Mouse (Mus musculus): ENCODE data around the gene Grk3. TPM values are rescaled to one million over a fixed set of nuclear protein-coding genes. Genes with fewer than 3 reads are reported as not detected.
A peak's percentile ranks its signal among the peaks of the same experiment; 100 is the strongest.

The Grk3 gene
- total RNA-seq (2021) = 10 to 100 TPM; 14.3 to 14.9 TPM
- long read RNA-seq, experiment 1, full-length matches to known transcripts = 2 of 7 reads
- long read RNA-seq, experiment 1, partial matches to known transcripts = 0 of 7 reads
- long read RNA-seq, experiment 1, other reads (novel, unspliced or antisense) = 5 of 7 reads
- long read RNA-seq, experiment 2, full-length matches to known transcripts = 3 of 5 reads
- long read RNA-seq, experiment 2, partial matches to known transcripts = 0 of 5 reads
- long read RNA-seq, experiment 2, other reads (novel, unspliced or antisense) = 2 of 5 reads

DNA sequence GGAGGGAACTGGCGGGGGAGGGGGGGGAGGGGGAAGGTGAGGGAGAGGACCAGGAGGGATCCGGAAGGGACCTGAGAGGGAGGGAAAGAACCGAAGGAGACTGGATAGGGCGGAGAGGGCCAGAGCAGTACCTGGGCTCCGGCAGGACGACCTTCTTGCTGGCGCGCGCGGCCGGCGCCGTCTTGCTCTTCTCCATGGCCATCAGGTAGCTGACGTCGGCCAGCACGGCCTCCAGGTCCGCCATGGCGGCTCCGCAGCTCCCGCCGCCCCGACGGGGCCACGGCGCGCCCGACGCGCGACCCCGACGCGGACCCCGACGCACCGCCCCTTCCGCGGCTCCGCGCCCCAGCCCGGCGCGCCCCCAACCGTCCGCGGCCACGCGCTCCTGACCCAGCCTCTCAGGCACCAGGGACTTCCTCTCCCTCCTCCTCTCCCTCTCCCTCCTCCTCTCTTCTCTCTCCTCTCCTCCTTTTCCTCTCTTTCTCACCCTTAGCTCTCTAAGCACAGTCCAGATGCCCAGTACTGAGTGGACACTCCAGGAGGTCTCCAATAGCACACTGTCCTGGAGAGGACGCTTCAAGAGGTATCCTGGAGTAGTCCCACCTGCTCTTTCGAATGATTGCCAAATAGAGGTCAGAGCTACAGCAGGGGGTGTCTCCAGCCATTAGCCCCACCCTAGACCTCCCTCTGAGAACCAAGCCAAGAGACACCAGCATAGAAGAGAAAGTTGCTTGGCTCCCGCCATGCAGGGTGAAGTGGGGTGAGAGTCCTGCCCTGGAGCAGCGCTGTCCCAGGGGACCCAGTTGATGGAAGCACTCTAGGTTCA lies at the start of gene Grk3:
Grk3 (minus strand) TSS at position 556 of the 826 bp plus-strand sequence.
- peak; percentile 61 to 69 for DNase-seq

DNA sequence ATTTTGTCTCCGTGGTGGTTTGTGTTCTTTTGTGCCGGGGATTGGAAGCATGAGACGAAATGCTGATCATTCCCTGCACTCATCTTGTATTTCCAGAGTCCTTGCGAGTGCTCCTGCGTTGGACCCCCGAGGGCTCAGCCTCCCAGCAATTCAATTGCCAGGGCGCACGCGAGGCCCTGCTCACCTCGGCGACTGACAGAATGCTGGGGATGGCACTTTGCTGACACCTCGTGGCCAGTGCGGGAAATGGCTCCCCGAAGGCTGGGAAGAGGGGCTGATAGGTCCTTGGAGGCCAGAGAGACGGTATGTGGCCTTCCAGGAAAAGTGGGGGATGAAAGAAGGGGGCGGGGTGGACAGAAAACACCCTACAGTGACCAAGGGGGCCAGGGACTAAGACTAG lies 38.7 kb upstream of the Grk3 start:
- DNase-seq = peak; percentile 83 to 84

- DNase-seq = no peak
Measured at GRCm38 (mm10) chr5:113050581-113051185, 35.1 kb upstream of the Grk3 start.

DNA sequence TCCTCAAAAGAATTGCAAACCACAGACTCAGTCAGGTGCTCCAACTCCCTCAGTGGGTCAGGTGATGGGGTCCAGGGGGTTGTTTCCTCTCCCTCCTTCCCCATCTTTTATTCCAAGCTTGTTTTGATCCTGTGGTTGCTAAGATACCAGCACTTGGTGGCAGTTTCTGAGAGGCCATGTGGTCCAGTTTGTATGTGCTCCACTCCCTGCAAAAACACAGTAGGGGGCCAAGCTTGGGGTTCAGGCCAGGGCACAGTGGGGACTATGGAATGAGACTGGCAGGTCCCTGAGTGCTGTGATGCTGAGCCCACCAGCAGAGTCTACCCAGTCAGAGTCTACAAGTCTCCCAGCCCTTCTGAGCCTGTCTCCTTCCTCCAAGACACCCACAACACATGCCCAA lies 34.3 kb upstream of the Grk3 start:
- no peak for DNase-seq

DNA sequence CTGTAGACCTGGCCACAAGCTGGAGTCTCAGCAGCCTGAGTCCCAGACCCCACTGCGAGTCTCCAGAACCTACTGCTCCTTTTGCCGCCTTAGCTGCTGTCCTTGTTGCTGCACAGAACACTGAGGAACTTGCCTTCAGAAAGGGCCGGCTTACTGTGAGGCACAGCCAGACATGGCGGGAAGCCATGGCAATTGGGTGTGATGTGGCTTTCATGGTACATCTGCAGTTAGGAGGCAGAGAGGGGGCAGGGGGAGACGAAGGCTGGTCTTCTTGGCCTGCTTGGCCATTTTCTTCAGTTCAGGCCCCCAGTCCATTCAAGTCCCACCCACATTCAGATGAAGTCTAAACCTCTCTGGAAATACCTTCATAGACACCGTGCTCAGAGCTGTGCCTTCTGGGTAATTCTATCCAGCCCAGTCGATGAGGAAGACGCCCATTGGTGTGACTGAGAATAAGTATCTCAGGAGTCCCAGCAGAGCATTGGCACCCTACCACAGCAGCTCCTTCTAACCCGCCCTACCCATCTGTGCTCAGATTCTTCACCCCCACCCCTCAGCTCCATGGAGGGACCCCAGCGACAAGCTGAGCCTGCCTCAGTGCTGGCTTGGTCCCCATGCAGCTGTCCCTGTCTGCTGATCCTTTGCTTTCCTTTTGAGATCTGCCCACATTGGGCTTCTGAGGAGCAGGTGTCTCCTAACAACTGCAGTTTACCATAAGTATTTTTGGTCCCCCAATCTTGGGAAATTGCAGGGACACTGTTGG lies 30.1 kb upstream of the Grk3 start:
- DNase-seq = no peak

GRCm38 (mm10) chr5:113043531-113043930 lies 27.9 kb upstream of the Grk3 start:
- DNase-seq = peak; percentile 66 to 70

DNA sequence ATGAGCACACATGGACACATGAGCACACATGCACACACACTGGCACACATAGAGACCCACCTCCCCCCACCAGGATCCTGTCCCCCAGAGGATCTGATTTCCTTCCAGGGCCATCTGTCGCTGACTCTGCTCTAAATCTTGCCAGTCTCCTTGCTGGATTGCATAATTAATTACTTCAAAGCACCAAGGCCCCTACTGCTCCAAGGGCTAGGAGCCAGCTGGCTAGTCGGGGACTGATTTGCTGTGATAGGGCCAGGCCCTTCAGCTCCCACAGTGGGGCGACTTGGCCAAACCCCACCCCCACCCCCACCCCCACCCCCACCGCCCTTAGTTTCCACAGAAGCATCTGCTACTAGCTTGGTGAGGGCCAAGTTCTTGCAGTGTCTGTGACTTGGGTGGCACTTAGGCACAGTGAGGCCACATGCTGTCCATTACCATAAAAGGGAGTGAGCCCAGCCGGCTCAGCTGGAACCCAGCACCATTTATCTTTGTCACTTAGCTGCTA lies 26.0 kb upstream of the Grk3 start:
- peak; percentile 68 to 70 for DNase-seq

- DNase-seq = peak; percentile 5
Measured at GRCm38 (mm10) chr5:113040776-113041175, 25.2 kb upstream of the Grk3 start.

GRCm38 (mm10) chr5:113038601-113039000 lies 23.0 kb upstream of the Grk3 start:
- no peak for DNase-seq

DNA sequence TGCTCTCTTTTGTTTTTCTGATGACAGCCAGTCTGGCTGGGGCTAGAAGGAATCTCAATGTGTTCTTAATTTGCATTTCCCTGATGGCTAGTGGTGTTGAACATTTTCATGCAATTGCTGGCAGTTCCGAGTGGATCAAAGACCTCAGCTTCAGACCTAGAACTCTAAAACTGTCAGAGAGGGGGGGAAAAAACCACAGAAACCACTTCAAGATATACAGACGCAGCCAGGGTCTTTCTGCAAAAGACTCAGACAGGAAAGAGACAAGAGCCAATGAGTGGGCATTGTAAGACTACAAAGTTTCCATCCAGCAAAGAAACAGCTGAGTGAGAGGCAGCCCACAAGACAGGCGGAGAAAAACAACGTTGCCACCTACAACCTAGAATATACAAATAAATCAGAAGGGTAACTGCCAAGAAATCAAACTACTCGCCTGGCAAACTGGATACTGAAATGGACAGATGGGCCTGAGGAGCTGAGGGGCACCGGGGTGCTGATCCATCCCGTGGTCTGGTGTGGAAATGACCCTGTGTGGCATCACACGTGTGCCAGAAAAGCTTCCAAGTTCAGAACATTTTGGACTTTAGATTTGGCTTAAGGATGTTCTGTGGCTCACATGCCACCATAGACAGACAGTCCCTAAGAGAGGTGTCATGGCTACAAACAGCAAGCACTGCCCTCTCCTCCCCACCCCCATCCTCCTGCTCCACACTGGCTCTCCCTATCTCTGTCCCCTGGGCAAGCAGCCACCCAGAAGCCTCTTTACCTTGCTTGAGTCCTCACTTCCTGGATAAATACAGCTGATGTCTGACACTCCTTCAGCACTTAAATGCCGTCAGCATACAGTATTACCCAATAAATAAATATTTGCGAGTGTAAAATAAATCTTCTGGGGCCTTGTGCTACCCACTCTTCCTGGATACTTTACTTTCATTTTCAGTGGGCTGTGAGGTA lies 19.8 kb upstream of the Grk3 start:
- no peak for DNase-seq

- no peak for DNase-seq
Measured at GRCm38 (mm10) chr5:113031201-113031754, 15.7 kb upstream of the Grk3 start.

DNA sequence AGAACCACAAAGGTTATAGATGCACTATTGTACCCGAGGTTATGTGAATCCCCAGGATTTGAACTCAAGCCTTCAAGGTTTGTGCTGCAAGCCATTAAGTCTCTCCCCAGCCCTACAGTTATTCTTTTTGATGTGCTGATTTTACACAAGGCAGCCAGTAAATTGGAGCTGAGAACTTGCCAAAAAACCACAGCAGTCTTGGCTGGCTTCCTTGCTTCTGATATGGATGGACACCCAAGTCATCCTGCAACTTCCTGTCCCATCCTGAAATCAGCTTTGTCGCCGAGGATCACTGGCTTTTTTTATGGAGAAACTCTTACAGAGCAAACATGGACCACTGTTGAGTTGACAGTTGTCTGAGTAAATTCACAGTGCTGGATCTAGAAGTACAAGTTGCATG lies 14.5 kb upstream of the Grk3 start:
- no peak for DNase-seq

- no peak for DNase-seq
Measured at GRCm38 (mm10) chr5:113026706-113027105, 11.1 kb upstream of the Grk3 start.

DNA sequence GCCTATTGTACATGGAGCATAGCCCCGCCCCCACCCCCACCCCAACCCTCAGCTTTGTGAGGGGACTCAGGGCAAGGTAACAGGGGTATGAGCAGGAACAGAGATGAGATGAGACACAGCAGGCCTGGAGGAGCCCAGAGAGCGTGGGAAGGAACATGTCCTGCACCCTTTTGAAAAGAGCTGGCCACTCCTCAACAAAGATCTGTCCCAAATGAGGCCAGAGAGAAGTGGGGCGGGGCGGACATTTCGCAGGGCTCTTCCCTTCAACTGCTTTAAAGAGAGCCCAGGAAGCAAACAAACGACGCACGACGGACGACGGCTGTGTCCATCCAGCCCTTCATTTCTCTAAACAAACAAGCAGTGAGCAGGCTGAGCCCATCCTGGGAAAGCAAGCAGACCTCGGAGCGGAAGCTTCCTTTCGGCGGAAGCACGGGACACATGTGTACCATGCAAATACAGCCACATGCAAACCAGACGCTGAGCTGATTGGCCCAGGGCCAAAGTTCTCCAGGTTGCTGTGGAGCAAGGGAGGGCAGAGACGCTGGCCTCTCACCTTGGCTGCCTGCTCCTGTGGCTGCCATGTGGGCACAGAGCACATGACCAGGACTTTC lies 8.7 kb upstream of the Grk3 start:
- peak; percentile 20 to 62 for DNase-seq

- no peak for DNase-seq
Measured at GRCm38 (mm10) chr5:113018190-113018589, 2.6 kb upstream of the Grk3 start.

DNA sequence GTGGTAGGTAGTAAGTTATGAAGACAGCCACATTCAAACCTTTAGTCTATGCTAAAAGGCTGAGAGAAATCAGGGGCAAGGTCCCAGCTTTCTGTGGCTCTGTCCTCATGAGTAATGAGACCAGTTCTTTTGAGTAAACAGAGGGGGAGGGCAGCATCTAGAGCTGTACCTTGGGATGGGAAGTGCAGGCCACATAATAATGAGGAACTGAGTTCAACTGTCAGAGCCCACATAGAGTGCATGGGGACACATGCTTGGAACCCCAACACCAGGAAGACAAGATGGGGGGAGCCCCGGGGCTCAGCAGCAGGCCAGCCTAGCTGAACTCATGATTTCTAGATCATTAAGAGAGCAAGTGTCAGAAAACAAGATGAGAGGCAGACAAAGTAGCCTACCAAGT lies 1.4 kb upstream of the Grk3 start:
- DNase-seq = no peak

DNA sequence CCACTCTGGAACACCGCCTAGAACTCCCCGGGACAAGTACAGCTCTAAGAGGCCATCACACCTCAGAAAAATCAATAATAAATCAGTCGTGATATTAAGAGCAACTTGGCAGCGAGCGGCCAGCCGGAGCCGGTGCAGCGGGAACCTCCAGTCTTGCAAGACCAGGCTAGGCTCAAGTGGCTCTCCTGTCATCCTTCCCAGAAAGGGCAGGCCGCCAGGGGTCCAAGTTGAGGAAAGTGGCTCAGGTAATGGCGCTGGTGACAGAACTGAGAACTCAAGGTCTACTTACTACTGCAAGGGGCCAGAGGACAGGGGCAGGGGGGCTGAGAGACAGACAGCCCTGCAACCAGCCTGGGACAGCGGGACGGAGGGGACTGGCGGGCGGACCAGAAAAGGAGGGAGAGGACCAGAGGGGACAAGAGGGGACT lies 769 bp downstream of the Grk3 start:
- peak; percentile 22 to 50 for DNase-seq

DNA sequence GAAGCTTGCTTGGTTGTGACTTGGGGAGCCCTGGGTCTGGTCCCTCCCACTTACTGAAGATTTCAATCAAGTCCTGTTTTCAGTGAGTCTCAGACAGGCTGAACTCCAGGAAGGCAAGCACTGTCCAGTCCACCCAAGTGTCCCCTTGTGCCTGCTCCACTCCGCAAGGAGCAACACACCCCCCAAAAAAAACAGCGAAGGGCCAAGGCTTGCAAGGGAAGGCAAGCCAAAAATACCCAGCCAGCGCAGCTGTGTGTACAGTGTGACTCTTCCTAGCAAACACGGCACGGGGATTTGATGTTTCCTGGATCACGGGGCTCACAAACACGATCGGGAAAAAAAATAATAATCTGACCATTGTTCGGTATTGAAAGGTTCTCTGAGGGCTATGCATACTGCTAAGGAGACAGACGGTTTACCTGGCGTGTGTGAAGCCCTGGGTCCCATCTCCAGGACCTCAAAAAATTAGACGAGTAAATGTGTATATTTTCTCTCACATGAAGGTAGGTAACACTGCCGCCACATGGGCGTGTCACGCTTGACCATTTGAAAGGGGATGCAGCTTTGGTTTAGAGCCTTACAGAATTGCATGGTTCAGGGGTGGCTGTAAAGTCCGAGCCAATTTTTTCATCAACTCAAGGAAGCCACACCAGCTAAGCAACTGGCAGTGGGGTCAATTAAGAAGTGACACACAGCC lies 1.3 kb downstream of the Grk3 start:
- no peak for DNase-seq

GRCm38 (mm10) chr5:113011926-113012325 lies 3.7 kb downstream of the Grk3 start:
- no peak for DNase-seq

All from adrenal gland, postnatal 36 days (tissue).